10 mouse cellular contexts compared by ENCODE assay signal in genomic region chr15:37045456-37045855, GRCm38 (mm10). TPM values are rescaled to one million over a fixed set of nuclear protein-coding genes. Genes with fewer than 3 reads are reported as not detected.
DNase-seq lines count a peak whose midpoint lies in the region; ATAC-seq lines count a peak whose summit lies in the region.
"Had no signal": no experiment of that assay in that cellular context is flagged by ENCODE, and none has a peak within 500 bp of the region (broad histone marks: within the 10 kb centered on the region; RNA-seq: fewer than 3 reads in every experiment).

No protein-coding gene starts in this region.

- WGBS in midbrain, embryonic 14.5 days: 79% methylated on average over 12 of the region's 12 CpGs
- 86% methylated on average over 12 of the region's 12 CpGs for WGBS in midbrain, embryonic 11.5 days
- WGBS in forebrain, embryonic 14.5 days: 75% methylated on average over 12 of the region's 12 CpGs

- no peak overlapping the region for H3K27ac ChIP-seq in midbrain, embryonic 14.5 days (replicated peaks; ENCODE audit: low read depth, low read length)
- H3K27ac ChIP-seq in midbrain, embryonic 11.5 days (ENCODE audit: low read depth, low read length): no peak overlapping the region
- 0 out of 2 replicates have a peak overlapping the region, but pooled peaks have one; percentile 15 for H3K27ac ChIP-seq in forebrain, embryonic 14.5 days (ENCODE audit: low read depth, low read length)
- H3K27ac ChIP-seq: macrophage had no signal

- no peak overlapping the region for H3K9ac ChIP-seq in midbrain, embryonic 14.5 days (replicated peaks; ENCODE audit: low read length)
- H3K9ac ChIP-seq in midbrain, embryonic 11.5 days (ENCODE audit: low read length): no peak overlapping the region
- H3K9ac ChIP-seq in forebrain, embryonic 14.5 days (ENCODE audit: low read length): no peak overlapping the region

- no peaks in the 10 kb centered on the region for H3K9me3 ChIP-seq in midbrain, embryonic 14.5 days (ENCODE audit: control insufficient read depth, low read length)
- no peaks in the 10 kb centered on the region for H3K9me3 ChIP-seq in midbrain, embryonic 11.5 days (ENCODE audit: control insufficient read depth, low read length)
- no peaks in the 10 kb centered on the region for H3K9me3 ChIP-seq in forebrain, embryonic 14.5 days (replicated peaks; ENCODE audit: control insufficient read depth, low read length)

- H3K4me2 ChIP-seq in midbrain, embryonic 14.5 days (ENCODE audit: low read length): no peak overlapping the region
- no peak overlapping the region for H3K4me2 ChIP-seq in midbrain, embryonic 11.5 days
- no peak overlapping the region for H3K4me2 ChIP-seq in forebrain, embryonic 14.5 days (ENCODE audit: low read length)

- DNase-seq in midbrain, embryonic 14.5 days: peak; percentile 56
- no peak for DNase-seq in midbrain, embryonic 11.5 days (ENCODE audit: low spot score, missing footprints)
- DNase-seq in forebrain, embryonic 14.5 days (ENCODE audit: low spot score): peak; percentile 68
- DNase-seq in left cerebral cortex, postnatal 36 days (ENCODE audit: low spot score in 2 of 2): peak; percentile 75 to 77
- peak; percentile 60 for DNase-seq in thymus, postnatal 14 days
- no peak for DNase-seq in adrenal gland, adult 8-10 months
- DNase-seq in gastrocnemius, postnatal 10 days: no peak
- DNase-seq in ovary, postnatal 10 days (ENCODE audit: low spot score): no peak
- DNase-seq: cerebellum, adult 11 months had no signal

- no peaks in the 10 kb centered on the region for H3K36me3 ChIP-seq in midbrain, embryonic 14.5 days (ENCODE audit: control insufficient read depth, insufficient read depth, low read length)
- no peaks in the 10 kb centered on the region for H3K36me3 ChIP-seq in midbrain, embryonic 11.5 days (ENCODE audit: control insufficient read depth, insufficient read depth, low read length)
- H3K36me3 ChIP-seq in forebrain, embryonic 14.5 days (ENCODE audit: control insufficient read depth, insufficient read depth, low read length): no peaks in the 10 kb centered on the region

- intact Hi-C loops in left cerebral cortex, postnatal 36 days (cut with DNase I): no loop called here

- H3K4me1 ChIP-seq in midbrain, embryonic 14.5 days (ENCODE audit: control insufficient read depth, insufficient read depth, low read length): no peaks in the 10 kb centered on the region
- 0 out of 2 replicates have a peak, but pooled peaks cover 2% of the 10 kb centered on the region for H3K4me1 ChIP-seq in midbrain, embryonic 11.5 days (ENCODE audit: control insufficient read depth, insufficient read depth, low read length)
- no peaks in the 10 kb centered on the region for H3K4me1 ChIP-seq in forebrain, embryonic 14.5 days (ENCODE audit: control insufficient read depth, insufficient read depth, low read length)

- ATAC-seq in midbrain, embryonic 14.5 days (ENCODE audit: low FRiP score, low TSS enrichment): no peak
- no peak for ATAC-seq in midbrain, embryonic 11.5 days (ENCODE audit: low FRiP score)
- ATAC-seq in forebrain, embryonic 14.5 days: peak; percentile 55

- H3K27me3 ChIP-seq in midbrain, embryonic 14.5 days (ENCODE audit: control insufficient read depth, insufficient read depth, low read length): no peaks in the 10 kb centered on the region
- H3K27me3 ChIP-seq in midbrain, embryonic 11.5 days (ENCODE audit: control insufficient read depth, insufficient read depth, low read length): no peaks in the 10 kb centered on the region
- H3K27me3 ChIP-seq in forebrain, embryonic 14.5 days (replicated peaks; ENCODE audit: control insufficient read depth, insufficient read depth, low read length): no peaks in the 10 kb centered on the region

- no peak overlapping the region for H3K4me3 ChIP-seq in midbrain, embryonic 14.5 days (replicated peaks; ENCODE audit: low read depth, low read length)
- H3K4me3 ChIP-seq in midbrain, embryonic 11.5 days (ENCODE audit: low read depth, low read length): no peak overlapping the region
- no peak overlapping the region for H3K4me3 ChIP-seq in forebrain, embryonic 14.5 days (ENCODE audit: low read depth, low read length)

RNA-seq across cellular contexts. Expression of gene Zfp706, which starts 37.9 kb away (rescaled TPM):
- polyA plus RNA-seq in midbrain, embryonic 14.5 days (2014; fragmentation: Nextera tagmentation; extraction: Ambion mirVana): 416 and 455 TPM in 2 replicates
- polyA plus RNA-seq in midbrain, embryonic 11.5 days (2014; fragmentation: Nextera tagmentation; extraction: Ambion mirVana): 423 and 440 TPM in 2 replicates
- polyA plus RNA-seq in forebrain, embryonic 14.5 days (2014; fragmentation: Nextera tagmentation; extraction: Ambion mirVana): 353 and 411 TPM in 2 replicates
- 100 to 1,000 TPM; 222 TPM for total RNA-seq in left cerebral cortex, postnatal 36 days (2021)
- 100 to 1,000 TPM; 172 to 234 (median 209) TPM for total RNA-seq in adrenal gland, adult 8-10 months (2022)
- total RNA-seq in gastrocnemius, postnatal 10 days (2021): 100 to 1,000 TPM; 167 to 183 TPM

Comparison
In these comparisons a context has a peak if more than half of its experiments do, and no peak if none do; other contexts are left out.
1. DNase-seq: peak in midbrain, embryonic 14.5 days (single experiment), forebrain, embryonic 14.5 days (single experiment), left cerebral cortex, postnatal 36 days (2 of 2) and thymus, postnatal 14 days (single experiment); none in midbrain, embryonic 11.5 days (single experiment), adrenal gland, adult 8-10 months (single experiment), gastrocnemius, postnatal 10 days (single experiment) and ovary, postnatal 10 days (single experiment).